Mouse (Mus musculus): Measurements from ENCODE around the gene Tlk1.

The Tlk1 gene

DNA sequence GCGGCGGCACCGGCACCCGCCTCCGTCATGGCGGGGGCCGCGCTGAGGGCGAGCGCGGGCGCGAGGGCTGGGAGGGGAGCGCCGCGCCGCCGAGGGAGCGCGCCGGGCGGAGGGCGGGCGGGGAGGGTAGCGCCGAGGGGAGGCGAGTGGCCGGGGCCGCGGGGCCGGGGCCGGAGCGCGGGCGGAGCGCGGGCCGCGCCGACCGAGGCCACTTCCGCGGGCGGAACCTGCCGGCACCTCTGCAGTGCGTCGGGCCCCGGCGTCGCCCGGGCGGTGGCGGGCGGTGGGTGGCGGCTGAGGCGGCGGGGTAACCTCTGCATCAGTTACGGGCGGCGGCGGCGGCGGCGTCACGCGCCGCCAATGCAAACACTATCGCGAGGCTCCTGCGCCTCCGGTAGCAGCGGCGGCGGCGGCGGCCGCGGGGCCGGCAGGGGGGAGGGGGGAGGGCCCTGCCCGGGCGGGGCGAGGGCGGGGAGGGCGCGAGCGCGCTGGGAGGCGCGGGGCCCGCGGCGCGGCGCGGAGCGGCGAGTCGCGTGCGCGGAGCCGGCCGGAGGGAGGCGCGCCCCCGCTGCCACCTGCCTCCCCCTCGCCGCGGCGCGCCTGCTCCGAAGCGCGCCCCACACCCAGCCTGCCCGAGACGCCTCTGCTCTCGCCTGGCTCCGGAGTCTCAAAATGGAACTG, at the start of gene Tlk1:
TSS of gene Tlk1 (minus strand) at position 358 of the 681 bp plus-strand sequence.
- DNase-seq (ENCODE audit: low spot score in 2 of 2), result peak; percentile 69 to 74

DNA sequence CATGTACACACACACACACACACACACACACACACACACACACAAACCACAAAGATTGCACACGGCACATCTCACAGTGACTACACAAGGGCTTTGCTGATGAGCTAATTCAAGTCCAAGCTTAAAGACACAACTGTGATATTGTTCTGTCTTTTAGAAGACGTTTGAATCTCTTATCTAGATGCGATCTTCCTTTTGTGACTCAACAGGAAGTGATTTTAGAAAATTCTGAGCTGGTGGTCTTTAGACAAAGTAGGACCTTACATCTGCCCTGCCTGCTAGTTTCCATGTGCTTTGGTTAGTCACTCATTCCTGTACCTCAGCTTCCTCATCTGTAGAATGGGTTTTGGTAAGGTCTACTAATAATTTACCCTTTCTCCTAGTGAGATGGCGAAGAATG, 49.6 kb upstream of the Tlk1 start:
- no peak for DNase-seq (ENCODE audit: low spot score in 2 of 2)

DNA sequence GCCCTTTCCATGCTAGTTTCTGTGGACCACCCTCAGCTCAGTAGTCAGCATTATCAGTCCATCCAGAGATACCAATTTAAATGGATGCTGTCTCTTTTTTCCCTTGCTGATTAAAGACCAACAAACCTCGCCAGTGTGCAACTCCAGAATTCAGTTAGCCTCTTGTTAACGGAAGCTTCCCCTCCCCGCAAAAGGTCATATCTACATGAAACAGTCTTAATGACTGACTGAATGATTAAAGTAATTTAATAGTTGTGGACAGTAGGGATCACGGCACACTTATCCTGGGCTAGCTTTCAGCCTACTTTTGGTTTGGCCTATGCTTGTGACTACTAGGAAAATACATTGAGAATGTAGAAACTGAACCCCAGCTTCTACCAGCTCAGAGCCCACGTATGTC, 47.6 kb upstream of the Tlk1 start:
- DNase-seq (ENCODE audit: low spot score in 2 of 2), result no peak

DNA sequence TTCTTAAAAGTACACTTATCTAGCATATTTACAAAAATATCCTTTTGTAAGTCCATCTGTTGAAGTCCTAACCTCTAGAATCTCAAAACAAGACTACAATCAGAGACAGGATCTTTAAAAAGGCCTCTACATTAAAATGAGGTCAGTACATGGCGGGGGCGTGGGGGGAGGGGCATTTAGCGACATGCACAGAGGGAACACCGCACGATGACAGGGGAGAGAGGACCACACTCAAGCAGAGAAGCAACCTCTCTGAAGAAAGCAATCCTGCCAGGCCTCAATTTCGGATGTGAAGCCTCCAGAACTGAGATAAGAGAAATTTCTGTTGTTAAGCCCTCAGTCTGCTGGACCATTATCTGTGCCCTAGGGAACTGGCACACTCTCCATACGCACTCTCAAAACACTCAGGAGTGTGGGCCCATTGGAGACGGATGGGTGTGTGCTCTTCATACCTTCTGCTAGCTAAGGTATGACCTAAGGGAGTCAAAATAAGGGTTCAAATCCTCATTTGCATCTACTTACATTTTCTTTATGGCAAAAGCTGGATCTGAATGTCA, 46.0 kb upstream of the Tlk1 start:
- no peak for DNase-seq (ENCODE audit: low spot score in 2 of 2)

DNA sequence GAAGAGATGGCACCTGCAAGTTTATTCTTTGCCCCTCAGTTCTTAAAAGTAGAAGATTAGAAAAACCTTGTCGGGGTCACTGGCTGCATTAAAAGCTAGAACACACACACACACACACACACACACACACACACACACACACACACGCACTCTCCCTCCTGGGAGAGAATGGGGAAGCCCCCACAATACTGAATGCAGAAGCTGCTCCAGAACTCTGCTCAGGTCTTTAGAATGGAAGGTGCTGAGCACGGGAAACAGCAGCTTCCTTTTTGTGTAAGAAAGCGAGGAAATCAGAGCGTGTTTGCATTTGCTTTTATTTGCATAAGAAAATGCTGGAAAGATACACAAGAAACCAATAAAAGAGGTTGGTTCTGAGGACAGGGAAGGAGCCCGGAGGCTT, 45.3 kb upstream of the Tlk1 start:
- DNase-seq (ENCODE audit: low spot score in 2 of 2), result no peak

DNA sequence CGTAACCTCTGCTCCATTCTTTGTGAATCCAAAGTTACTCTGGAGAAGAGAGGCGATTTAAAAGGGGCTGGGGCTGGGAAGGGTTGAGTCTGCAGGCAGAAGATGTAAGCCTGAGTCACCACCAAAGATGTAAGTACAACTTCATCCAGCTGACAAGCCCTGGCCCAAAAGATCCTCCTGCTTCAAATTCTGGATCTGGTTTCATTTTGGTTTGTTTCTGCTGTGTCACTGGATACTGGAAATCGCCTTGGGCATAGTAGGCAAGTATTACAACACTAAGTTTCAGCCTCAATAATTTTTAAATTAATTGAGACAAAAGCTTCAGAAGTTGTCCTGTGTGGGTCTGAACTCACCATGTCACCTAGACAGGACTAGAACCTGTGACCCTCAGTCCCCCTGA, 43.6 kb upstream of the Tlk1 start:
- peak in 1 of 2 experiments; percentile 32 for DNase-seq (ENCODE audit: low spot score in 2 of 2)

DNA sequence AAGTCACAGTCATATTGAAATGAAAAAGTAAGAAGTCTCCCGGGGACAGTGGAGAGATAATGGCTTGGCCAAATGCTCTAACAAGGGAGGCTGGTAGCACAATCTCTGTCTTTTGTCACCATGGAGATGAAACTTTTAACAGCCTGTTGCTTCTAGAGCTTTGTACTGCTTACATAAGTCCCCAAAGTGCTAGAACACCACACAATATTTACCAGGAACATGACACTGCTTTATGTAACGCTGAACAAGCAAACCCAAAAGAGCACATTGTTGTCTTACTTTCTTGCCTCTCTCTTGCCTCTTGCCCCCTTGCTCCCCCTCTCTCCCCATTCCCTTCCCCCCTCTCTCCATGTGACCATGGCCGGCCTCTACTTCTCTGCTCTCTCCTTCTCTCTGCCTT, 41.7 kb upstream of the Tlk1 start:
- peak in 1 of 2 experiments; percentile 14 for DNase-seq (ENCODE audit: low spot score in 2 of 2)

DNA sequence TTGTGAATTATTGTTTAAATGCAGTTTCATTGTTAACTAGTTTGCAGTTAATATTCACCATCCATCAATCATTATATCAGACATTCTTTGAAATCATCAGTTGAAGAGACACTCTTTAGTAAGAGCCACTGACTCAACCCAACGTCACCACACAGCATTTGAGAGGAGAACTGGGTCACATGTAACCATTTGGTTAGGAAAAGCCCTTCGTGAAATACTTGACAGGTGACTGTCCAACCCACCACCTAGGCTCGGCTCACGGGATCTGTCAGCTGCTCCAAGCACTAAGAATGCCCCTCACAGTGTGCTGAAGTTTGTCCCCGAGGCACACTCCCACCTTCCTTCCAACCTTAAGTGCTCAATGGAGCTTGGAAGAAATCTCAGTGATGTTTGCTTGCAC, 37.4 kb upstream of the Tlk1 start:
- DNase-seq (ENCODE audit: low spot score in 2 of 2), result no peak

DNA sequence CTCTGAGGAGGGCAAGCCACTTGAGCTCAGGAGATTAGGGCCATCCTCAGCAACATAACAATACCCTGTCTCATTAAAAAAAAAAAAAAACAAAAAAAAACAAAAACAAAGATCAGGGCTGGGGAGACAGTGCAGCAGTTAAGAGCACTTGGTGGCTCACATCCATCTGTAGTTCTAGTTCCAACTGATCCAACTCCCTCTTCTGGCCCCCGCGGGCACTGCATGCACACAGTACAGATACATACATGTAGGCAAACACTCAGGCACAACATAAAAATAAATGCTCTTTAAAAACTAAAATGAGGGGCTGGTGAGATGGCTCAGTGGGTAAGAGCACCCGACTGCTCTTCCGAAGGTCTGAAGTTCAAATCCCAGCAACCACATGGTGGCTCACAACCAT, 34.2 kb upstream of the Tlk1 start:
- no peak for DNase-seq (ENCODE audit: low spot score in 2 of 2)

DNA sequence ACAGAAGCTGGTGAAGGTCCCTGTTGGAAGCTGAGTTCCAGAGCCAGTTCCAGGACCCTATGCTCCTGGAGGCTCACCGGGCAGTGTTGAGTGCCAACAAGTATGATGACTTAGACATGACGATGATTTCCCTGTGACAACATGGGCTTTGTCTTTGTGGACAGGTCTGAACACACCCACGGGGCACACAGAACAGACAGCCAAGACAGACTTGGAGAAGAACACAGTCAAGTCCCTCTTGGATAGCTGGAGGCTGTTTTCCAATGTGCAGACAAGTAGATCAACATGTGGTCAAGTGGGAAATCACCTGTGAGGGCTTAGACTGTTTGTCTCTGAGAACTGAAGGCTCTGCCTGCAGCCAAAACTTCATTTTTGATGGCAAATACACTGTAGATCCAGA, 31.4 kb upstream of the Tlk1 start:
- no peak for DNase-seq (ENCODE audit: low spot score in 2 of 2)

DNA sequence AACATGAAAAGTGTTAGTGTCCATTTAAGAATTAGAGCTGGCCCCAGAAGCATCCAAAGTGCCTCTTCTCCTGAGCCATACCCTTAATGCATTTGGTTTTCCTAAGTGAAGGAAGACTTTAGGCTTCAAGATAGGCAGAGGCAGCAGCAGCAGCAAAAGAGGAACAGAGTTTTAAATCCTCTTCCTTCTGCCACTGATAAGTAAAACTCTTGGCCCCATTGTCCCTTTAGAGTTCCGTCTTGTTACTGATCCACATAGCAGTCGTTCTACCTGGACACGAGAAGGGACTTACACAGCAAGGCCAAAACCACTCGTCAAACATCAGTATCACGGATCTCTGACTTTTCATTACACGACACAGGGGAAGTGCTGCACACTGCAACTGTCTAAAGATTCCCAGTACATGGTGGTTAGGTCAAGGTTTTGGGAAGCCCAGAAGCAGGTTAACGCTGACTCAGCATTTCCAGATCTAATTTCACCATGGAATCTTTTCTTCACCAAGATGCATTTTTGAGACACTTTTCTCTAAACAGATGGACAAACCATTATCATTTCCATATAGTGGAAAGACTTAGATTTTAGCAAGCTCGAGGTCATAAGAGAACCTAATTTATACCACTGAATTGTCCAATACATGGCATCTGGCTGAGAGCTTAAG, 28.8 kb upstream of the Tlk1 start:
- DNase-seq (ENCODE audit: low spot score in 2 of 2), result no peak

DNA sequence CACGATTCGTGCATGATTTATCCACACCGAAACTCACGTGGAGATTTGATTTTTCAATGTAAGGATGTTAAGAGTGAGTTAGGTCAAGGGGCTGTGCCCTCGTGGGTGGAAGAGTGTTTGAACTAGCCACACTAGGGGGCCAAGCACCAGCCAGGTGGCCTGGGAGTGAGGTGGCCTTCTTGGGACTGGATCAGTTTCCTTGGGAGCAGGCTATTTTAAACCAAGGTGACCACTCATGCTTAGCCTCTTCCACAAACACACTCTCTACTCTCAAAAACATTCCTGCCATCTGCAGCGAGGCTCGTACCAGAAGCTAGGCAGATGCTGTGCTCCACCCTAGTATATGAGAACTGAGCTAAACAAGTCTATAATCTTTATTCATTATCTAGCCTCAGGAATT, 27.8 kb upstream of the Tlk1 start:
- no peak for DNase-seq (ENCODE audit: low spot score in 2 of 2)

DNA sequence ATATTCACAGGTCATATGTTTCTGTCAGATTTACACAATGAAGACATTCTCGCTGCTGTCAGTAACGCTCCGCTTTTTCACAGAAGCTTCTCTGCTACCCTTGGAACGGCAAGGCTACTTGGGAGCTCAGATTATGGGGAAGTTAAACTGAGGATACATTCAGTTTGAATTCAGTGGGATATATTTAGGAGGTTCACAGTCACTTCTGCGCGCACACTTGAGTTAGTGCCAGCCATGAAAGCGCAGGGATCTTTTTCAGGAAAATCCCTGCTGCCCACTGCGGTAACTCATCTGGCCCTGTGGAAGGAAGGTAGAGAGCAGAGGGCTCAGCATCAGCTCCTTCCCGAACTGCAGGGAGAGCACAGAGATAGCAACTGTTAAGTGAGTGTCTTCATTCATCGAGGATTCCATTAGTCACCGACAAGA, 27.3 kb upstream of the Tlk1 start:
- DNase-seq (ENCODE audit: low spot score in 2 of 2), result no peak

DNA sequence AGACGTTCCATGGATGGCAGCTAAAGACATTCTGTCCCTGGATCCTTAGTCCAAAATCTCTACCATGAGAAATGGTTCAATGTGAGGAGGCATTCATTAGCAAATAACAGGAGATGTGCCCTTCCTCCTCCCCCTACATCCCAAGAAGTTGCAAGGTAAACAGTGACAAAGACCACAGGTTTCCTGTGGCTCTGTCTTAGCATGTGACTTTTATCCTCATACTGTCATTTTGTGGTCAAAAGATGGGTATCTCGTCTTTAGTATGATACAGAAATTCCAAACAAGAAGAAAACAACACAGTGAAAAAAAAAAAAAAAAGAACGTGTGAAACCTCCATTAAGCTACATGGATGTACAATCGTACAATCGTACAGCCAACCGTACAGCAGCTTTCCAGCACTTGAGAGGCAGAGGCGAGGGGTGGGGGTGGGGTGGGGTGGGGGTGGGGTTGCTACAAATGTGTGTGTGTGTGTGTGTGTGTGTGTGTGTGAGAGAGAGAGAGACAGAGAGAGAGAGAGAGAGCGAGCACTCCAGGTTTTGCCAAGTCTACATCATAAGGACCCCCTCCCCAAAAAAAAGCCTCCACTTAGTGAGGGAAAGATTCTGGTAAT, 26.8 kb upstream of the Tlk1 start:
- no peak for DNase-seq (ENCODE audit: low spot score in 2 of 2)

DNA sequence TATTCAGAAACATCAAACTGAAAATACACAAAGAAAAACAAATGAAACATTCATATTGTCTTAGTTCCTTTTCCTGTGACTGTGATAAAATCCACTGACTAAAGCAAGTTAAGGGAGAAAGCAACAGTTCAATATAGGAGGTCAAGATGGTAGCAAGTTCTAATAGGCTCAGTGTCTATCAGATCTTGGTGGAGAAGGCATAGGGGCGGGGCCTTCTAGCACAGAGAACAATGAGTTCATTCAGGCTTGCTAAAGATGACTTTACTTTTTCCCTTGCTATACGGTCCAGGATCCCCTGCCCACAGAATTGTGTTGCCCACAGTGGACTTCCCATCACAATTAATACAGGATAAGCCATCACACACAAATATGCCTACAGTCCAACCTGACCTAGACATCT, 20.3 kb upstream of the Tlk1 start:
- DNase-seq (ENCODE audit: low spot score in 2 of 2), result no peak

DNA sequence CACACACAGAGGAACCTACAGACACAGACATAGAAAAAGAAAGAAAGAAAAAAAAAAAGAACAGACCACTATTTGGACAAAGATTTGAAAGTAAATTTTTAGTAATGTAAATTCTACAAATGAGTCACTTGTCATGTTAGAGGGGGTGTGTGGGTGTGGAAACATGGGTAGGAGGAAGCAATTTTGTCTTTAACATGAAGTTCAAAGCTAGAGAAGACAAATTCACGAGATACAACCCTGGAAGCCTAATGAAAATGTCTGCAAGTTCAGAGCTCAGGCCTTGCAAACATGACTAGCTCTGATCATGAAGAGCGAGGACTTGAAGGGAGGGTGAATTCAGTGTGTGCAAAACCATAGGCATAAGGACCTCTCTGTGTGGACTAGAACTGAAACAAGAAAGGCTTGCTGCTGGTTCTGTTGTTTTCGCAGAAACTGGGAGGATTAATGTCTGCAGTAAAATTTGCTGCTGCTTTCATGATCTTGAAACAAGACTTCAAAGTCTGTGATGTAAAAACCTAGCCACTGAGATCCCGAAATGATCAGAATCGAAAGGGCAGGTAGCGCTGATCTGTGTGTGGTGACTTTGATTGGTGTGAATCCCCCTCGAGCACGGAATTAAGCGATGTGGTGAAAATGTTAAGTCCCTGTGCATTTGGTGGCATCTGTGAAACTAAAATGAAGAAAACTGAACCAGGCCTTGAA, 19.3 kb upstream of the Tlk1 start:
- no peak for DNase-seq (ENCODE audit: low spot score in 2 of 2)

DNA sequence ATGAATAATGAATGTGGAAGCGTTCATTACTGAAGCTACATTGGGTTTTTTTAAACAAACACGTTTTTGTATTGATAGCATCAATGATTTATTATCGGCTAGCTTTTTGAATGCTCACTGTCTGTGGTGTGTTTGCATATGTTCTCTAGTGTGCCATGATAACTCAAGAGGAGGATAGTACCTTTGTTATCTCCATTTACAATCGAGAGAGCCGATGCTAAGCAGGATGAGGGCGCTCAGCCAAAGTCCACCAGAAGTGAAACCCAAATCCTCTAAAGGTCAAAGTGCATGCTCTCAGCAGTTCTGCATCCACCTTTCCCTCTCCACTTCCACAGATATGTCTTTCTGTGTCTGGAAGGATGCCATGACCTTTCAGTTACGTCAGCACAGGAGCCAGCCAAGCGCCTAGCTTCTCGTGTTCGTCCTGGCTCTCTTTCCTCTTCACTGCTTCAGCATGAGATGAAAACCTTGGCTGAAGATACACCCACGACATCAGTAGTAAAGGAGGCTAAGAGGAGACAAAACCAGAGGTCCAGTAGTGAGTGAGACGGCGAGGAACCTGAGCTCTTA, 16.6 kb upstream of the Tlk1 start:
- DNase-seq (ENCODE audit: low spot score in 2 of 2), result no peak

DNA sequence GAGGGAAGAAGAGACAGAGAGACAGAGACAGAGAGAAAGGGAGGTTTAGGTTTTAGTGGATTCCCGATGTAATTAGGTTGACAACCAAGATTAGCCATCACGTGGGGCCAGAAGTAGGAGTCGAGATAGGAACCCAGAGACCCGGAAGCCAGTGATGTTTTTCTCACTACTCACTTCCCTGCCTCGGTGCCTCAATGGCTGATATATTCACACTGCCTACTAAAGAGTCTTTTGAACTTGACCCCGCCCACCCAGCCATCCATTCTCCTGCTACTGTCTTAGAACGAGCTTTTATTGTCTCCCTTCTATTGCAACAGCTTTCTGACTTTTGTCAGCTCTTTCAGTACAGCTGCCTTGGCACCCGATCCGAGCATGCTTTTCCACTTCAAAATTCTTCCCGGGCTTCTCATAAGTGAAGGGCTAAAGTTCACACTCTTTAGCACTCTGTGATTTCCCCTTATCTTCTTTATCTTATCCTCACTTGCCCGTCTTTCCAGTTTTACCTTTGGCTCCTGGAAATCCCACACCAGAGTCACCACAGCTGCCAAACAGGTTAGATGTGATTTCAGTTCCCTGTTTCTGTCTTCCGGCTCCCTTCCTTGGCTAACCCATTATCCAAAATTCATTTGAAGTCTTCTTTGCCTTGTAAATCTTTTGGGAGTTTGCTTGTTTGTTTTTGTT, 13.1 kb upstream of the Tlk1 start:
- DNase-seq (ENCODE audit: low spot score in 2 of 2), result no peak

DNA sequence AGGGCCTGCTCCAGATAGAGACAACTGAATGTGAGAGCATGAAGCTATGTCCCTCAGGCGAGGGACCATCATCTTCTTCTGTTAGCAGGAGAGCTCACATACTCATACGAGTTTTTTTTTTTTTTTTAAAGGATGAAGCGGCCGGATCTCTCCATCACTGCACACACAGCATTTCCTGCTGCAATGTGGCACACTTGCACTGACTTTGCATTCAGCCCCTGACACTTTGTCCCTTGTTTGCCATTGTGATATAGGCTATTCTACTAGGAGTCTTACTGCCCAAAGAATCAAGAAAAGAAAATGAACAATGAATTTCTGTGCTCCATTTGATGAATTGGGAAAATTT, 10.8 kb upstream of the Tlk1 start:
- DNase-seq (ENCODE audit: low spot score in 2 of 2), result no peak

DNA sequence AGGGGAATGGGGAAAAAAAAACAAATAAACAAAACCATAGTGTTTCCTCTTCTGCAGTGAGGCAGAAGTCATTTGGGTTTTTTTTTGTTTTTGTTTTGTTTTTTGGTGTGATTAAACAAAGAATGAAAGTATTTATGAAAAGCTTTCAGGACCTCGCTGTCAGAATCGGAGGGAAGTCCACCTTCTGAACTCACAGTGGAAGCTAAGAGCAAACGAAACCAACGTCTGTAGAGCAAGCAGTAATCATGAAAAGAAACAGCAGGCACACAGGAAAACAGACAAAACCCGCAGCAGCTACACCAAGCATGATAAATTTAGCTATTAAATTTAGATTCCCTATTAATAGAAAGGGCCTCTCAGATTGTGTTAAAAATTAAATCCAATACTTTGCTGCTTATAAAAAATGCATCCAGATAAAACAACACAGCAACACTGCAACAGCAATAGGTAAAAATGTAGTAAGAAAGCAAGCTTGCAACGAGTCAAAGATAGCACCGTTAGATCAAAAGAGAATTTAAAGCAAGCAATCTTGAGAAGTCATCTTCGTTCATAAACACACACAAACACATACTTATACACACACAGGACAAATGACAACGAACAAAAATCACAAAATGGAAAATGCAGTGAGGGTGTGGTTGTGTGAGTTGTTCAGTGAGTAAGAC, 10.2 kb upstream of the Tlk1 start:
- DNase-seq (ENCODE audit: low spot score in 2 of 2), result no peak

DNA sequence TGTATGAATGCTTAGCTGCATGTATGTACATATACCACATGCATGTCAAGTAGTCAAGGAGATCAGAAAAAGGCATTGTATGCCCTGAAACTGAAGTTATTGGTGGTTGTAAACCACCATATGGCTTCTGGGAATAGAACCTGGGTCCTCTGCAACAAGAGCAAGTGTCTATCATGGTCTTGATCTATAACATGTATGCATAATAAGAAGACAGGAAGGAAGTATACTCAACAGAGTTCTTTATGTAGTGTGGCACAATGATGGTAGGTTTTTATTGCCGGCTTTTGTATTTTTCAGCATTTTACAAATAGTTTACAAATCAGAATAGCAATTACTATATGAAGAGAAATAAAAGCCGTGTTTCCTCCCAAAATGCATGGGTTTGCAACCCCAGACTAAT, 9.7 kb upstream of the Tlk1 start:
- no peak for DNase-seq (ENCODE audit: low spot score in 2 of 2)

All from urinary bladder, postnatal 4 days (tissue).